Mouse (Mus musculus): ENCODE measurements around the gene Col4a3.

DNA sequence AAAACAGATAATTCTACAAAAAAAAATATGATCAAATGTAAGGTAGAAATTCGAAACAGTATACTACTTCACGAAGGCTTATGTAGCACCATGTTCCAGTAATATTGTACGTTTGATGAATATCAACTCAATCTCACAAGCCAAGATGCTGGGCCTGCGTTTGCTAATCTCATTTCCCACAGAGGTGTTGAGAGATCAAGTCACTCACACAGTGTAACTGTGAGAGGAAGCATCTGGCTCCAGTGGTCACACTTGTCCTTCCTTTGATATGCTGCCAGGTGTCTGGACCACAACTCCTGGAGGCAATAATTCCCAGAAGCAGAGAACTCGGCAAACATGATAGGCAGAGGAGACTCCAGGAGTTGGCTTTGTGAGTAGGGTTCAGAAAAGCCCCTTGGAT lies 99.6 kb downstream of the Col4a3 start:
- TF ChIP-seq CTCF (IDR thresholded peaks at IDR 0.05; ENCODE audit: low read depth, low read length) (no peak), POLR2A (IDR thresholded peaks at IDR 0.05; ENCODE audit: insufficient read depth, low read length) (no peak)
